Mouse (Mus musculus) C3H10T1/2 (cell line): ENCODE data around the gene Gm7861. TPM values are rescaled to one million over a fixed set of nuclear protein-coding genes. Genes with fewer than 3 reads are reported as not detected.

Source experiments
- polyA plus RNA-seq, 2 experiments: library from polyadenylated mRNA; unstranded; fragments of >200 nt; fragmentation: generic; extraction: Trizol; gene quantifications; one replicate each; pipeline ENCODE4 v1.2.1; 2012; ENCODE audit warnings: missing spikeins in 2 of 2

The Gm7861 gene
- not detected for polyA plus RNA-seq

GRCm38 (mm10) chr8:21594408-21594807 lies at the start of gene Gm7861:
Gene Gm7861, minus strand, starts transcription at chr8:21594508.

DNA sequence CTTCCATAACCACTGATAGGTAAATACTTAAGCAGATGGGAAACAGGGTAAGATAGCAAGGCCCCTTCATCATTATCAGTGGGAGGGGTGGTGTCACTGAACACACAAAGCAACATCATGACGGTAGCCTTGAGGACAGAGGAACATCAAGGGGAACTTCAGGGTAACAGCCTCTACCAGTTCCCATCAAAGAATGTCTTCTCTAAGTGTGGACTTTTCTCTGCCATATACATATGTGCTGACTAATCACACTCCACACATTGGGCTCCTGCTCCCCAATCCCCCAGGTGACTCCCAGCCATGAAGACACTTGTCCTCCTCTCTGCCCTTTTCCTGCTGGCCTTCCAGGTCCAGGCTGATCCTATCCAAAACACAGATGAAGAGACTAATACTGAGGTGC lies 23.6 kb upstream of the Gm7861 start, which contains the start of gene Defa26:
Gene Defa26 (plus strand): TSS at position 301 of the 400 bp plus-strand sequence.

DNA sequence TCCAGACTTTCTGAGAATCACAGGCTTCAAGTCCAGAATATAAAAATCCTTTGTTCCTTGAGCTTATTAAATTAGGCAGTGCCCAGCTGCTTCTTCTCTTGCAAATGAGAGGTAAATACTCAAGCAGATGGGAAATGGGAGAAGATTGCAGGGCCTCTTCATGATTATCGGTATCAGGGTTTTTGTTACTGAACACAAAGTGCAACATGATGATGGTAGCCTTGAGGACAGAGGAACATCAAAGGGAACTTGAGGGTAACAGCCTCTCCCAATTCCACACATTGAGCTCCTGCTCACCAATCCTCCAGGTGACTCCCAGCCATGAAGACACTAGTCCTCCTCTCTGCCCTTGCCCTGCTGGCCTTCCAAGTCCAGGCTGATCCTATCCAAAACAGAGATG lies 11.6 kb downstream of the Gm7861 start, which contains the start of gene Defa28:
Gene Defa28 (plus strand): TSS at position 301 of the 400 bp plus-strand sequence.

DNA sequence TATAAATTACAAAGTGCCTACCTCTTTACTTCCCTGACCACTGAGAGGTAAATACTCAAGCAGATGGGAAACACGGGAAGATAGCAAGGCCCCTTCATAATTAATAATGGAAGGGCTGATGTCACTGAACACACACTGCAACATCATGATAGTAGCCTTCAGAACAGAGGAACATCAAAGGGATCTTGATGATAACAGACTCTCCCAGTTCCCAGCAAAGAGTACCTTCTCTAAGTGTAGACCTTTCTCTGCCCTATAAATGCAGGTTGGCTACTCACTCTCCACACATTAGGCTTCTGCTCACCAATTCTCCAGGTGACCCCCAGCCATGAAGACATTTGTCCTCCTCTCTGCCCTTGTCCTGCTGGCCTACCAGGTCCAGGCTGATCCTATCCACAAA lies 29.2 kb downstream of the Gm7861 start, which contains the start of gene Defa37:
Gene Defa37 (plus strand): TSS at position 301 of the 400 bp plus-strand sequence.

Other genes starting within 250 kb of the Gm7861 start
- gene Defa2, start 216.0 kb downstream of the Gm7861 start, polyA plus RNA-seq = not detected
- gene Defa33, start 202.7 kb downstream of the Gm7861 start, polyA plus RNA-seq = not detected
- gene Defa36, start 167.1 kb downstream of the Gm7861 start, polyA plus RNA-seq = not detected
- gene Gm7849, start 137.9 kb downstream of the Gm7861 start, polyA plus RNA-seq = not detected
- gene Defa20, start 85.2 kb downstream of the Gm7861 start, polyA plus RNA-seq = not detected
- not detected for gene Defa32, start 65.5 kb downstream of the Gm7861 start, polyA plus RNA-seq
- not detected for gene Defa37, start 29.1 kb downstream of the Gm7861 start, polyA plus RNA-seq
- gene Defa28, start 11.5 kb downstream of the Gm7861 start, polyA plus RNA-seq = not detected
- not detected for gene Defa26, start 23.7 kb upstream of the Gm7861 start, polyA plus RNA-seq
- gene Defa17, start 61.3 kb upstream of the Gm7861 start, polyA plus RNA-seq = not detected
- not detected for gene Defa34, start 71.3 kb upstream of the Gm7861 start, polyA plus RNA-seq
- gene AY761184, start 109.1 kb upstream of the Gm7861 start, polyA plus RNA-seq = not detected
- gene Defa24, start 140.0 kb upstream of the Gm7861 start, polyA plus RNA-seq = not detected
- gene Defb50, start 229.0 kb upstream of the Gm7861 start, polyA plus RNA-seq = not detected
- not detected for gene Defb2, start 245.4 kb upstream of the Gm7861 start, polyA plus RNA-seq